Mouse (Mus musculus) 3T3-L1 (cell line): ENCODE measurements at regions not wholly inside any gene's neighbourhood (a gene's known extent, or its start where the extent isn't known, plus 50 kb on each side); places are given as distances from the start of the nearest gene placed in this dataset.

ENCODE experiments used
- DNase-seq: peaks from one replicate; pipeline ENCODE4 v3.0.0-alpha.2; 2015; ENCODE audit warnings: low read depth, low spot score

DNA sequence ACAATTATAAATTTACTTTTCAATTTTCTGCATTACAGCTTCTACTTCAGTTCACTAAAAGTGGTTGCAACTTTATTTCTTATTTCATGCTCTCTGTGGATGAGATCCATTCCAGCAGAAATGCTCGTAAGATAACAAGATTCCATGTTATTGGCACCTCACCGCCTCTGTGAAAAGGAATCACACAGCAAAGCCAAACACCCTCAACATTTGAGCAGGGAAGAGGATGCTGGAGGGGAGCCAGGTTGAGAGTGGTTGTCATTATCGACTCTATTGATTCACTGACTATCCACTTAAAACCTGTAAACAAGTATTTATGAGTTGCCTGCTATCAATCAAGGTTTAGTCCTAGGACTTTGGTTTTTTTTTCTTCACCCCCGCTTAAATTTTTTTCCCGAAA lies 261.1 kb upstream of the Ccdc54 start:
- no peak for DNase-seq

DNA sequence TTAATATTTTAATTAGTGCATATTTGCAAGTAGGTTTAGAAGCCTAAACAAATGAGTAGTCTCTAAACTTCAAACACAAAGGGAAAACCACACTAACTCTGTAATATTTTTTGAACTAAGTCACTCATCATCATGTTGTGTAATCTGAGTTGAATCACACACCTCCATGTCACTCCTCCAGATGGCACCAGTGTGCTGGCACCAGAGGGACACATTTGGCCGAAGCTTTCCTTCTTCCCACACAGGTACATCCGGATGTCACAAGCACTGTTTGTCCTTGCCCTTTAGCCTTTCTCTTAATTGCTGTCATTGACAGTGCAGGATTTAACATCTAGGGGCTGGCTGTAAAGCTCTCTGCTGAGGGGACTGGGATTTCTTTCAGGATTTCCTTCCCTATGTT lies 256.7 kb upstream of the Ccdc54 start:
- DNase-seq: no peak

DNA sequence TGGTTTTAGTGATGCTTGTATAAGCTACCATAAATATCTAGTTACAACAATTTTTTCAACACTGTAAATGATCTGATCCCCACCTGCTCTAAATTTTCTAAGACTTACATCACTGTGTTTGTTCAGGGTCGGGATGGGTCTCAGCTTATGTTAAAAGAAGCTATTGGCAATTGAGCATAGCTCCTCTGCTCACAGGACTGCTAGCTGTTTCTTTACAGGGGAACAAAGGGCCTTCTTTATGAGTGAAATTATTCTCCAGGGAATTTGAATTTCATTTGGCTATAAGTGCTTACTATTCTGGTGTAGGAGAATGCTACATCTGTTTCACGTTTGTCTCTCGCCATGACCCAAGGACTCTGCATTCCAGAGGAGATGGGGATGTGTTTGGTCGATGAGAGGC lies 255.6 kb upstream of the Ccdc54 start:
- no peak for DNase-seq

DNA sequence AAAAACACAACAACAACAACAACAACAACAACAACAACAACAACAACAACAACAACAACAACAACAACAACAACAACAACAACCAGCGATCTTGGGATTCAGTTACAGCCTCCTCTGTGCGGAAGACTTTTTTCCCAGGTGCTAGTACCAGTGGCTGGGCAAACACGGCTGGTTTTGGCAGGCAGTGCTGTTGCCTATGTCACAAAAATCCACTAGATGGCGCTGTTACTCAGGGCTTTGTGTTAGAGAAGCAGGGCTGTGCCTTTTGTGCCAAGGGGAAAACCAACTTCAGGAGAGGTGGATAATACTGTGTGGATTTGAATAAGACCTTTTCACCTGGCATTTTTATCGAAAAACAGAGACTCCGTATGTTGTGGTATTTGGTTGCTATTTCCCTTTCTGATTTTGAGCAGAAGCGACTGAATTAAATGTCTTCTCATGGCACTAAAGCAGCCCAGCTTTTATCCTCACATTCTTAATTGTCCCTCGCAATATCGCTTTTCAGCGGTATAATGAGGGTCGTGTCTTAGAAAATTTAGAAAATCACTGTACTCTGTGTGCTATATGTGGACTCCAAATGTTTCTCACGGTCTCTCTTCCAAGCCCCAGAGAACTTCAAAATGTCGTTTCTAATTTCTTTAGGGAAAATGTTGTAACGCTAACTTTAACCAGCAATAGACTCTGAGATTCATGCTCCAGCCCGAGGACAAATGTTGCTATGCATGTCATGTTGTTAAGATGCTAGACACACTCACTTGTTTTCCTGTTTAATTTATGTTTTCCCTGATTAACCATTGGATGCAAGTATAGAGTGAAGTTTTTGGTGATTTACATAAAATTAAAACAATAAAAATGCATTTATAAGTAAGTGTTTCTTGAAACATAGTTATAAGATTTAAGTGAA lies 251.0 kb upstream of the Ccdc54 start:
- DNase-seq: peak; percentile 88

DNA sequence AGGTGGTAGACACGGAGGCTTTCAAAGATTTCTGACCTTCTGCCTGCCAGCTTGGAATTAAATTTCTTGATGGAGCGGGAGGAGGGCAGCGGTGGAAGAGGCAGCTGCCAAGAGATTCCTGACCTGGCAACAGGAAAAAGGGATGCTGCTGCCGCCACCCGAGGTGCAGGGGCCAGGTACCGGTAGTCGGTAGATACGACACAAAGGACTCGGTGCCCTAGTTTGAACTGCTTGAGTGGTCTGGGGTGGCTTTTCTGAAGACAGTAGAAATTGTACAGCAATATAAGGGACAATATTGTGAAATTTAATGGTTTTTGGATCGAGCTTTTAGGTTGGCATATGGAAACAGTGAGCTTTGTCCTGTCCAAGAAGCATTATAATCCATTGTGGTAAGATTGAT lies 250.3 kb upstream of the Ccdc54 start:
- no peak for DNase-seq

DNA sequence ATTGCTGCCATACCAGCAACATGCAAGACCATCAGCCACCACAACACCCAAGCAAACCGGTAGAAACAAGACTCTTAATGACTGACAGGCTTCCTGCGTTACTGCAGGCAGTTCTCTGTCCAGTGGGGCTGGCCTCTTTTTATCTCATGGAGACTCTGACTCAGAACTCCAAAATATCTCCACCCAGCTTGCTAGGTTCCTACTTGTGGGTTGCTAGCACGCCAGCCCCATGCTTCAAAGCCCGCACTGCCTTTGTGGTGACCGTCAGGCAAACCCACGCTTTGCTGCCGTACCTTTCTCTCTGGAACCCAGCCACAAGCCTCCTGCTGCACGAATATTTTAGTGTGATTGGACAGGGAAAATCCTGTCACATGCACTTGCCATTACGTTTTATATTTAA lies 248.7 kb upstream of the Ccdc54 start:
- DNase-seq: no peak

DNA sequence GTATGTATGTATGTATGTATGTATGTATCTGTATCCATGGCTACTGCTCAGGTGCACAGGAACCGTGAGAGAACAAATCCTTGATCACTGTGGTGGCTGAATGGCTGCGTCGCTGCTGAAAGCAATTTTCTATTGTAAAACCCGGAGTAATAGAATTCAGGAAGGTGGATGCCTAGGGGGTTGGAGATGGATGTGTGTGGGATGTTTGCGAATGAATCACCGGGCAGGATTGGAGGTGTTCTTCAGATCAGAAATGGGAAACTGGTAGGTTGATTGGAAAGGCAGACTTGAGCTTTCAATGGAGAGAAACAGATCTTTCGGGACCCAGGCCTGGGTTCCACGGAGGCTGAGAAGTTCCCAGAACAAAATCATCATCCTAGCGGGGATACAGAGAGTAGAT lies 246.5 kb upstream of the Ccdc54 start:
- DNase-seq: no peak

DNA sequence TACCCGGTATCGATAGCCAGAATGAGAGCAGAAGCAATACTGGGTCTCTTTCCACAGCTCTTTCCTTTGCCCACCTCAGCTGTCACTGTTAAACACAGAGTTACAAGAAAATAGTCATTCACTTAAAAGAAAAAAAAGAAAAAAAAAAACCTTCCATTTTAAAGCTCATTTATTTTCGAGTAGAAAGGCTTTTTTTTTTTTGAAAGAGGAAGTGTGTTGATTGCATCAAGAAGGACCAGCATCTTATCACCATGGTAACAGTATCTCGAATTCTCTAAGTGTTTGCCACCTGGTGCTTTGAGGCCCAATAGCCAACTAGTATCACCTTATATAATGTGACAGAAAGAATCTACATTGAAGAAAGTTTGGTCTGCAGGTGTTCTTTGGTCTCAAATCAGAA lies 245.5 kb upstream of the Ccdc54 start:
- DNase-seq: no peak

DNA sequence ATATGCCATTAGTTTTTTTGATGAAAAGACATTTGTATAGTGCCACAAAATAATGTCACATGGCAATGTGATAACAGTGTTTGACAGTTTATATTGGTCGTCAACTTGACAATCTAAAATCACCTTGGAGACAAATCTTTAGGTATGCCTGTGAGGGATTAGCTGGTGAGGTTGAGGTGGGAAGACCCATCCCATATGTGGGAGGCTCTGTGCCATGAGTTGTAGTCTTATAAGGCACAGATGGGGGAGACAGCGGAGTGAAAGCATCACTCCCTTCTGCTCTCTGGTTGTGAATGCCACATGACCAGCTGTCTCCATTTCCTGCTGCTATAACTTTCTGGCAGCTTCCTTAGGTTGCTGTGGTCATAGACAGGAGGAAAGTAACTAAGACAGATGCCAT lies 242.4 kb upstream of the Ccdc54 start:
- no peak for DNase-seq

DNA sequence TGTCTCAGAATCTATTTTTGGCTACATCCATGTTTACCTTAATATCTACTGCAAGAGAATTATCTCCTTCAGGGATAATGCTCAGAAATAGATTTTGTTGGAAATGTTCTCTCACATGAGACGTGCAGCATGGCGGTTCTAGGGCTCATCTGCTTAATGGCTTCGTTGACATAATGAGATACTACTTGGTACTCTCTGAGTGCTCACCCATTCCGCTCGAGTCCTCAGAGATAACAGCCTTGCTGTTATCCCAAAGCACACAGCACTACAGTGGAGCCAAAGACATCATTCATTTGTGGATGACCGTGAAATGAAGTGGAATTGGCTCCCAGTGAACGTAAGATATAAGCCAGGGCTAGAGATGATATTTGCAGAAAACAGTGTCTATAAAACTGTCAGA lies 231.4 kb upstream of the Ccdc54 start:
- no peak for DNase-seq

DNA sequence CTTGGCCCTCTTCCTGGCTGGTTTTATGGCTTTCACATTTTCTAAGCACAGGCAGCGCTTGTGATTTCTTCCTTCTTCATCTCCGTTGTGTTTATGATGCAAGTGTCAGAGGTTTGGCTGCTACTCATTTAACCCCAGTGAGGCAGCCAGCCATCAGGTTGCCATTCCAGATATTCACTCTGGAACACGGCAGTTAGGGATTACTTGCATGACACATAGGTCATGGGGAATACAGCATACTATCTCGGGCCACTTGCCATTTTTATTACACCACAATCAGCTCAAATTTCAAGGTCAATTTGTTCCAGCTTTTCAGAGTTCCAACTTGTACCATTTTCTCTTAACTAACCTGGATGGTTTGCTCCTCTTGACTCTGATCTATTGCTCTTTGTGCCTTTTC lies 223.7 kb upstream of the Ccdc54 start:
- DNase-seq: peak; percentile 67

DNA sequence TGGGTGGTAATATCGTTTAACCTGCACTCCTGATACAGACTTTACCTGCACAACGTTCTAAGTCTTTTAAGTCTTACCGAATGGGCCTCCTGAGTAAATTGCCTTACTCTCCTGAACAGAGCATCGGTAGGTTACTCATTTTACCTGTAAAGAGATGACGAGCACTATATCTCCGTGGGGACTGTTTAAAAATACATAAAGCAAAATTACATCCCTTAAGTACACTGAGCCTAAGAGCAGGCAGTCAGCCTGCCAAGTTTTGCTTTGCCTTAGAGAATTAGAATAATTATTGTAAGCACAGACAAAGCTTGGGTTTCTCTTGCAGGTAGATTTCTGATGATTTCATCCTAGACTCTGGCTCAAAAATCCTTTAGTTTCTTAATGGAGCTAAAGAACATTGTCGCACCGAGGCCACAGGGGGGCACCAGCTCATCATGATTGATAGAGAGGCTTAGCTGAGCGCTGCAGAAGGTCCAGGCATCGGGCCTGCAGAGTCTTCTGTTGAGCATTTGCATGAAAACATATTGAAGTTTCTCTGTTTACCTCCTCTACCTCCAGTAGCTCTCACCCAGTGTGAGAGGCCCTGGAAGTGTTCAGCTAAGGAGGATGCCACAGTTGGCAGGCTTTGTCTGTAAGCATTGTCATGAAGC lies 208.3 kb upstream of the Ccdc54 start:
- DNase-seq: peak; percentile 78

DNA sequence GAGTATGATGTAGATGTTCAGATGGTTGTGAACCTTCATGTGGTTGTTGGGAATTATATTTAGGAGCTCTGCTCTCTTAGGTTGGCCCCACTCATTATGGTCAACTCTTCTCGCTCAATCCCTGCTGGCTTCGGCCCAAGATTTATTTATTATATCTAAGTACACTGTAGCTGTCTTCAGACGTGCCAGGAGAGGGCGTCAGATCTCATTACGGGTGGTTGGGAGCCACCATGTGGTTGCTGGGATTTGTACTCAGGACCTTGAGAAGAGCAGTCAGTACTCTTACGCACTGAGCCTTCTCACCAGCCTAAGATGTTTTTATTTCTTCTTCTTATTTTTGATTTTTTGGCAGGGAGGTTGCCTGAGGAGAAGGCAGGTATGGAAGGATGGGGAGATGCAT lies 207.1 kb upstream of the Ccdc54 start:
- no peak for DNase-seq

DNA sequence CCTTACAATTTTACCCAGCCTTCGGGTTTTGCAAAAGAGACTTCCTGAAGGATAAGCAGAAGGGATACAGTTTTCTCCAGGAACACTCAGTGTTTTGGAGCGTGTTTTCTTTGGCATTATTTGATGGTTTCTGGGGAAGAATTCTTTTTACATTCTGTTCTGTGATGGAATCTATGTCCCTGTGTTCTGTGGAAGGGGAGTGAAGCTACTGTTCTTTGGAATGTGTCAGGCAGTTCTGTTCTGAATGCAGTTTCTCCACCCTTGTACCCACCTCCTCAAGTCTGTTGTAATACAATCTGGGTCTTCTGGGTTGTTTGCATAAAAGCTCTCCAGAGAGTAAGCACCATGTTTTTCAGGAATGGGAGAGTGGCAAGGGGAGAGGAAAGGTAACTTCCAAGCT lies 202.0 kb upstream of the Ccdc54 start:
- no peak for DNase-seq

DNA sequence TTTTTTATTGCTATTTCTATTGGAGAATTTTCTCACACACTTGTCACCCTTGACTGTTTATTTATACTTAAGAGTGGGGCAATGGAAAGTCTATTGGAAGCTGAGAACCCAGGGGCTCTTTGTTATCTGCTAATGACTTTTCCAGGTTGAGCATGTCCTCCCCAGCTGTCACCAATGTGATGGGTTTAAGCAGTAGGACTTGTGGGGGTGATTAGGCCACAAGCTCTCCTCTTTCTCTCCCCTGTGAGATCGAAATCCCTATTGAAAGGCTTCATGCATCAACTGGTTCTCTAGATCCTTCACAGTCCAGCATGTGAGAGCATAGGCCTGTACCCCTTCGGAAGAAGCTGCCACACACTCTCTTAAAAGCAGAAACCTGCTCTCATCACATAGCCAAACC lies 201.6 kb upstream of the Ccdc54 start:
- no peak for DNase-seq

DNA sequence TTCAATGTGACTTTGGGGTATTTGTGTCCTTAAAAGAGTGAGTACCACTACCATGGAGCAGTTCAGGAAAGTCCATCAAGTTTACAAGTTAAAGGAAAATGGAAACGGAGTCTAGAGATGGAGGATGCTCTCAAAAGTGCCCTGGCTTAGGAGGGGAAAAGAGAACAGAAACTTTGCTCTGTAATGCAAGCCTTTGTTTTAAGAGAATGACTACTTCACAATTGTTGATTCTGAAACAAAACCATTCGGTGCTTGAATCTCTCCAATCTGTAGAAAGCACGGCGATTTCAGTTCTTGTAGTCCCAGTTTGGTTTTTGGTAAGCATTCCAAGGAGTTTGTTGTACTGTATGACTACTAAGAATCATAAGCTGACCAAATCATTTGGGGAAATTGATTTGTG lies 197.7 kb upstream of the Ccdc54 start:
- DNase-seq: no peak

DNA sequence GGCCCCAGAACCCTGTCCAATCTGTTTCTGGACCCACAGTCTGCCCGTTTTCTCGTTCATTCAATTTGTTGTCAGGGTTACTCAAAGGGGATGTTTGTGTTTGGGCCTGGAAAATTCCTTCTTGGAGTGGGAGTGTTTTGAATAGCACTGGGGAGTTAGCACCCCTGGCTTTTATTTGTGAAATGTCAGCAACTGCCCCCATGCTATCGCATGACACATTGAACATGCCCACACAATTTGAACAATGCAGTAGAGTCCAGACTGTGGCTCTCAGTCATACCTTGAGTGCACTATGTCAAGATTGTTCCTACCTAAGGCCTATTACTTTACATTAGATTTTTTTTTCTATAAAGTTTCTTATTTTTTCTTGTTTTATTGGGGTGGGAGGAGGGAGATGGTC lies 195.2 kb upstream of the Ccdc54 start:
- DNase-seq: no peak

DNA sequence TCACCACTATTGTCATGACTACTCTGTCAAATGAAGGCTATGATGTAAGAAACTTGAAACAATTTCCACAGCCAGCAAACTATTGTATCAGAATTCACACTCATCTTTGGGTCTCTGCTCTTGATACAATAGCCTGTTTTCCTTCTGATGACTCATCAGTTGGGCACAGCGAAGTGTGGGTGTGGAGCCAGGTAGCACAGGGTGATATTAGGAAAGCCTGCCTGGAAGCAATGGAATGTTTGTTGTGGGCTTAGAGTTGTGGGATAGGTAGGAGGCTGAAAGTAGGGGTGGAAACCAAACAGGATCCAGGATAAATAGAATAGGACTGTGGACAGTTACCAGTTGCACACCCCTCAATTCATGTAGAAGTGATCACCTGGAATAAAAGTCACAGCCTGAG lies 194.4 kb upstream of the Ccdc54 start:
- DNase-seq: peak; percentile 20

DNA sequence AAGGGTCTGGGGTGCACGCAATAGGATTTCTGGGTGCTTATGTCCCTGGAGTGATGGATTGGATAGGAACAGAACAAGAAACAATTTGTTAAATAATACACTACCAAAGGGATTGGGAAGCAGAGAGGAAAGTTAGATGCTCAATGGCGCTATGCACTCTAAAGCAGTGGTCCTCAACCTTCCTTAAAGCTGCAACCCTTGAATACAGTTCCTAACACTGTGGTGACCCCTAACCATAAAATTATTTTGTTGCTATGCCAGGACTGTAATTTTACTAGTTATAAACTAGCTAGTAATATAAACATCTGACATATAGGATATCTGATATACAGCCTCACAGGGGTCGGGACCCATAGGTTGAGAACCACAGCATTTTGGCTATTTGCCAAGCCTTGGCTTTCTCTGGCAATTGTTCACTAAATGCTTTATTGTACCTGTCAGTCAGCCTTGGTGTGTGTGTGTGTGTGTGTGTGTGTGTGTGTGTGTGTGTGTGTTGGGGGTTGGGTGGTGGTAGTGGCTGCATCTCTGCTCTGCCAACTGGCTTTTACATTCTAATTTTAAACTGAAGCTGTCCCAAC lies 193.8 kb upstream of the Ccdc54 start:
- DNase-seq: no peak

DNA sequence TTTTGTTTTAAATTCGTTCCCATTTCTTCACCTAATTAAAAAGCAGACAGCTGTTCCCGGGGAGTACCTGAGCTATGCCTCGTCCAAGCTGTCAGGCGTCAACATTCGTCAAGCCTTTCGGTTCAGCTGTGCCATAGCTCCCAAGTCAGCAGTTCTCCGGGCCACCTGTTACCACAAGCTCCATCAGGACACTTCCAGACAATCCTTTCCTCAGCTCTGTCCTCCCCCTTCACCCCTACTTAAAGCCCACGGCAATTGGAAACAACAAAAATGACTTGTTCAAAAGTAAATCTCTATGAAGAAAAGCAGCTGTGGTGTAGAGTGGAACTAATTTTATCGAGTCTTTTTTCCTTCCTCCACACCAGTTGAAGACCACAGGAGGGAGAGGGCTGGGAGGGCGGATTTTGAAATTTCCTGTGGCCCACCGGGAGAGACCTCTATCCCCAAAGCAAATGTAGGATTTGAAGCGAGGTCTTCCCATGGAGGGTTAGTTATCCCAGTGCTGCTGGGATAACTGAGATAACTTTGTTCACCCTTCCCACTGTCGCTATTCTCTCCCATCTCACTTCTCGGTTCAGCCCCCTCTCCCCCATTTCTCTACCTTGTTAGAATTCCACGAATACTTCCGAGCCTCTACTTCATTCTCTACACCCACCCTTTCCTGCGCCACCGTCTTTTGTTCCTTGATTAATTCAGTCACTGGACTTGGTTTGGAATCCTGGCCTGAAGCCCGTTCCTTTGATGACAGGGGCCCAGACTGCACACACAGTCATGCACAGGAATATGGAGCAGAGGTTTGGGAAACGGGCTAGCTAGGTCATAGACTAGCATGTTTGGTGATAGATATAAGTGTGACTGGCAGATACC lies 193.1 kb upstream of the Ccdc54 start:
- DNase-seq: no peak

DNA sequence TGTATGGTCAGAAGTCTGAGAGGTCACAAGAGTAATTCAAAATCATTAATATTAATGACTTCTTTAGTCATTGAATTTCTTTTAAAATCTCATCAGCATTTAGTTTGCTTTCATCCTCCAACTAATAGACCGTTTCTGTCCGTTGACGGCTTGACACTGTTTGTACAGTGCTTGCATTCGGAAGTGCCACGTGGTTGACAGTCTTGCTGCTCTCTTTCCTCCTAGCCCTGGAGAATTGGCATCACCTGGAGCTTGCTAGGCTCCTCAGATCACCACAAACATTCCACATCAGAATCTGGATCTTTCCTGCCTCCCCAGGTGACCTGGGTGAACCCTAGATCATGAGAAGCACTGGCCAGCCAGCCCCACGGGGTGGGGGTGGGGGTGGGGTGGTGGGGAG lies 192.3 kb upstream of the Ccdc54 start:
- DNase-seq: no peak
